Mouse (Mus musculus): ENCODE results near the gene C1galt1. TPM values are rescaled to one million over a fixed set of nuclear protein-coding genes. Genes with fewer than 3 reads are reported as not detected.

The C1galt1 gene
- polyA plus RNA-seq (2015; fragmentation: Illumina TruSeq; extraction: RNeasy Lipid Tissue Mini Kit (QIAGEN cat#74804); ENCODE audit: insufficient read depth, low replicate concordance), result 68.4 TPM

GRCm38 (mm10) chr6:7844802-7845679 is at the start of gene C1galt1:
Gene C1galt1 (plus strand): TSS chr6:7844842.

Other genes starting within 250 kb of the C1galt1 start
- 6.7 TPM for gene Asns, start 151.6 kb upstream of the C1galt1 start, polyA plus RNA-seq (2015; fragmentation: Illumina TruSeq; extraction: RNeasy Lipid Tissue Mini Kit (QIAGEN cat#74804); ENCODE audit: insufficient read depth, low replicate concordance)

All from spleen, adult 10 weeks (tissue).